Mouse (Mus musculus) splenic B cell, adult 2 months (primary cell): ENCODE measurements around the gene Dtd1.

ENCODE experiments used
- DNase-seq: peaks from one replicate; pipeline ENCODE4 v3.0.0-alpha.2; 2011; ENCODE audit warnings: low read depth, low spot score
- H3K27me3 ChIP-seq: 2 replicates; pipeline ENCODE4 v1.6.1; 2012; ENCODE audit warnings: mild to moderate bottlenecking, low read length, moderate library complexity, mixed read lengths; ENCODE audit not compliant: control insufficient read depth, poor library complexity, insufficient read depth, severe bottlenecking
- H3K36me3 ChIP-seq: 2 replicates; pipeline ENCODE4 v1.6.1; 2012; ENCODE audit warnings: mild to moderate bottlenecking, low read length, moderate library complexity, mixed read lengths; ENCODE audit not compliant: control insufficient read depth, poor library complexity, insufficient read depth, severe bottlenecking

The Dtd1 gene

DNA sequence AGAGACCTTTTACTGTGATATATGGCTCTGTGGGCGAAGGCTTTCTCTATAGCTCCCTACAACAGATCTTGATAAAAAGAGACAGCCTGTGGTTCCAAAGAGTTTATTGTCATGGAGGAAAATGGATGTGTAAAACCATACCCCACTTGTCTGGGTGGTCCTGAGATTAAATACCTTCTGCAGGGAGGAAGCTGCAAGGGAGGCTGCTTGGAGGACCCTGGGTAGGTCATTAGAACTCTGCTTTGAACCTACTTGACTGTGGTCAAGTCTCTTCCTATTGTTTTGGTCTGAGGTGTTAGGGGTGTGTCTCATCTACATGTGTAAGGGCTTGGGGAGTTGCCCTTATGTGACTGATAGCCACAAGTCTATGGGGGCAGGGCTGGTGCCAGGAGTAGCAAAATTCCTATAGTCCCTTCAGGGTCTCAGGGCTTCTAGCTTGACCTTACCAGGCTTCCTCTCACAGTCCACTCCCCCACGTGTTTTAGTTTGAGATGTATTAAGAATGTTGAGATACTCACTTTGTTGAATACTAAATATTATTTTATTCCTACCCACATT, 115.6 kb downstream of the Dtd1 start:
- no peak for DNase-seq
- no peaks in the 10 kb centered on the region for H3K27me3 ChIP-seq
- H3K36me3 ChIP-seq: no peaks in the 10 kb centered on the region

DNA sequence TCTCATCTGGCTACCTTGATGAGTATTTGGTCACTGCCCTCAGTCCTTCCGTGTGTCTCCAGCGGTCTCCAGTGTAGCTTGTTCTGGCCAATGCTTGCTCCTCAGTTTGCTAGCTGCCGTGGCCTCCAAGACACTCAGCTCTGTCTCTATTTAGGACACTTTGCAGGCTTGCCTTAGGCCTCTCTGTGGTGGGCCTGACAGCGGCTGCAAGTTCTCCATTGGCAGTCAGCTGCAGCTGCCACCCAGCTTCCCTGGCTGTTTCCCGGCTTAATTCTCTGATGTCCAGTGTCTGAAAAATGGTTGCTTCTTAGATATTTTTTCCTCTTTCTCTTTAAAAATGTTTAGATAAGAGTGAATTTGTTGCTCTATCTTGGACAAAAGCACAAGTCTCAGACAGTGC, 116.6 kb downstream of the Dtd1 start:
- no peaks in the 10 kb centered on the region for H3K27me3 ChIP-seq
- no peak for DNase-seq
- no peaks in the 10 kb centered on the region for H3K36me3 ChIP-seq

GRCm38 (mm10) chr2:144718273-144718672, 118.6 kb downstream of the Dtd1 start:
- Histone ChIP-seq H3K36me3 (no peaks in the 10 kb centered on the region), H3K27me3 (no peaks in the 10 kb centered on the region)
- no peak for DNase-seq

GRCm38 (mm10) chr2:144719294-144719693, 119.6 kb downstream of the Dtd1 start:
- Histone ChIP-seq H3K27me3 (no peaks in the 10 kb centered on the region), H3K36me3 (no peaks in the 10 kb centered on the region)
- no peak for DNase-seq

GRCm38 (mm10) chr2:144719718-144720117, 120.0 kb downstream of the Dtd1 start:
- no peaks in the 10 kb centered on the region for H3K36me3 ChIP-seq
- no peaks in the 10 kb centered on the region for H3K27me3 ChIP-seq

GRCm38 (mm10) chr2:144720407-144720959, 120.8 kb downstream of the Dtd1 start:
- no peak for DNase-seq
- H3K27me3 ChIP-seq: no peaks in the 10 kb centered on the region

More at GRCm38 (mm10) chr2:144719718-144720117, 120.0 kb downstream of the Dtd1 start:
- no peak for DNase-seq

GRCm38 (mm10) chr2:144724679-144725078, 125.0 kb downstream of the Dtd1 start:
- Histone ChIP-seq H3K36me3 (no peaks in the 10 kb centered on the region), H3K27me3 (no peaks in the 10 kb centered on the region)
- DNase-seq: no peak

More at GRCm38 (mm10) chr2:144720407-144720959, 120.8 kb downstream of the Dtd1 start:
- H3K36me3 ChIP-seq: no peaks in the 10 kb centered on the region

GRCm38 (mm10) chr2:144727136-144727535, 127.4 kb downstream of the Dtd1 start:
- DNase-seq: no peak
- Histone ChIP-seq H3K36me3 (no peaks in the 10 kb centered on the region), H3K27me3 (no peaks in the 10 kb centered on the region)

- H3K27me3 ChIP-seq: no peaks in the 10 kb centered on the region
- no peak for DNase-seq
- no peaks in the 10 kb centered on the region for H3K36me3 ChIP-seq
Measured at GRCm38 (mm10) chr2:144729776-144730175, 130.1 kb downstream of the Dtd1 start.

DNA sequence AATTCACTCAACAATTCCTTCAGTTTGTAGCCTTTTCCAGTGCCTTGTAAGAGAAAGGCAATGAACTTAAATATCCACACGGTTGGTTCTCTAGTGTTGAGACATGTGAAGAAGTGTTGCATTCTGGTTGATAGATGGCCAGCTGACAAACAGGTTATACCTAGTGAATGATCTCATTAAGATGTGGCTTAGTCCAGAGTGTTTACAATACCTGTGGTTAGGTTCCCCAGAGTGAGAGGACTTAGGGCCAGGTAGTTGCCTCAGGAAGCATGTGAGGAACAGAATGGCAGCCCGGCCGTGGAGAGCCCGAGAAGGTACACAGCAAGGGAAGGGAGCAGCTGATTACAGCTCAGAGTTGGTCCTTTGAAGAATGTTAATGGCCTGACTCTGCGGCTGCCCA, 138.5 kb downstream of the Dtd1 start:
- DNase-seq: no peak
- H3K27me3 ChIP-seq: no peaks in the 10 kb centered on the region
- no peaks in the 10 kb centered on the region for H3K36me3 ChIP-seq

DNA sequence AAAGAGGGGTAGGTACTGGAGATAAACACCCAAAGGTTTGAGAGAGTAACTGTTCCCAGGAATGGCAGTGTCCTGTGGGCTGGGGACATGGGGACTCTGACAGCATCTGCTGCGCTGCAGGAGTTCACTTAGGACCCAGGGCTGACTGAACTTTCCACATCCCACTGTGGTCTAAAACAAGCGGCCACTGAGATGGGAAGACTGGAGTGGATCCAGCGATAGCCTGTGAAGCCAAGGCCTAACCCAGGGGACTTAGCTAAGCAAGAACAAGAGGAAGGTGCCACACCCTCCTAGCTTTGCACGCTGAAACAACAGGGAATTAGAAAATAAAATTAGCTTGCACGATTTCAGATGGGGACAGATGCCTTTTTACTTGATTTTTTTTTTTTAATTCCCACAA, 138.9 kb downstream of the Dtd1 start:
- Histone ChIP-seq H3K36me3 (no peaks in the 10 kb centered on the region), H3K27me3 (no peaks in the 10 kb centered on the region)
- no peak for DNase-seq

- DNase-seq: no peak
- Histone ChIP-seq H3K27me3 (no peaks in the 10 kb centered on the region), H3K36me3 (no peaks in the 10 kb centered on the region)
Measured at GRCm38 (mm10) chr2:144740577-144740997, 140.9 kb downstream of the Dtd1 start.

- no peak for DNase-seq
Measured at GRCm38 (mm10) chr2:144741973-144742372, 142.3 kb downstream of the Dtd1 start.

GRCm38 (mm10) chr2:144743316-144743715, 143.6 kb downstream of the Dtd1 start:
- DNase-seq: no peak
- Histone ChIP-seq H3K36me3 (no peaks in the 10 kb centered on the region), H3K27me3 (no peaks in the 10 kb centered on the region)

More at GRCm38 (mm10) chr2:144741973-144742372, 142.3 kb downstream of the Dtd1 start:
- H3K36me3 ChIP-seq: no peaks in the 10 kb centered on the region
- no peaks in the 10 kb centered on the region for H3K27me3 ChIP-seq

- Histone ChIP-seq H3K36me3 (no peaks in the 10 kb centered on the region), H3K27me3 (no peaks in the 10 kb centered on the region)
- DNase-seq: no peak
Measured at GRCm38 (mm10) chr2:144745266-144745665, 145.6 kb downstream of the Dtd1 start.
